Mouse (Mus musculus): ENCODE results near the gene Sri. TPM values are rescaled to one million over a fixed set of nuclear protein-coding genes. Genes with fewer than 3 reads are reported as not detected.

Sri gene
- total RNA-seq, 2 experiments from 2014 or later: 32.7 to 35.0 TPM

- intact Hi-C loops (cut with DNase I; ENCODE audit: low total_unique reads): no loop called here
- no peak for DNase-seq
Measured at GRCm38 (mm10) chr5:8088147-8088546, 42.3 kb downstream of the Sri start.

GRCm38 (mm10) chr5:8094921-8095320 lies 49.0 kb downstream of the Sri start:
- intact Hi-C loops (cut with DNase I; ENCODE audit: low total_unique reads): no loop called here
- DNase-seq: no peak

- intact Hi-C loops (cut with DNase I; ENCODE audit: low total_unique reads): no loop called here
Measured at GRCm38 (mm10) chr5:8095689-8096088, 49.8 kb downstream of the Sri start.

GRCm38 (mm10) chr5:8111691-8112090 lies 65.8 kb downstream of the Sri start:
- intact Hi-C loops (cut with DNase I; ENCODE audit: low total_unique reads): no loop called here
- no peak for DNase-seq

More at GRCm38 (mm10) chr5:8095689-8096088, 49.8 kb downstream of the Sri start:
- DNase-seq: no peak

GRCm38 (mm10) chr5:8112246-8112645 lies 66.4 kb downstream of the Sri start:
- no peak for DNase-seq
- intact Hi-C loops (cut with DNase I; ENCODE audit: low total_unique reads): no loop called here

GRCm38 (mm10) chr5:8116561-8117168 lies 70.8 kb downstream of the Sri start:
- intact Hi-C loops (cut with DNase I; ENCODE audit: low total_unique reads): no loop called here

More at GRCm38 (mm10) chr5:8116561-8117168, 70.8 kb downstream of the Sri start:
- no peak for DNase-seq

Other genes starting within 250 kb of the Sri start
- gene Steap4, start 85.6 kb upstream of the Sri start, total RNA-seq (2021): 10 to 100 TPM; 31.6 to 35.9 TPM